Mouse (Mus musculus) megakaryocyte, embryonic 14.5 days (primary cell): ENCODE data around the gene Fam111a.

Experiments
- FLI1 ChIP-seq: IDR thresholded peaks from 2 replicates; pipeline ENCODE4 v1.6.1; 2012; ENCODE audit warnings: low read length, inconsistent platforms, mixed read lengths
- GATA1 ChIP-seq: IDR thresholded peaks from 3 replicates; pipeline ENCODE4 v1.6.1; 2012; ENCODE audit warnings: mixed read lengths, low read length, inconsistent platforms, borderline replicate concordance

DNA sequence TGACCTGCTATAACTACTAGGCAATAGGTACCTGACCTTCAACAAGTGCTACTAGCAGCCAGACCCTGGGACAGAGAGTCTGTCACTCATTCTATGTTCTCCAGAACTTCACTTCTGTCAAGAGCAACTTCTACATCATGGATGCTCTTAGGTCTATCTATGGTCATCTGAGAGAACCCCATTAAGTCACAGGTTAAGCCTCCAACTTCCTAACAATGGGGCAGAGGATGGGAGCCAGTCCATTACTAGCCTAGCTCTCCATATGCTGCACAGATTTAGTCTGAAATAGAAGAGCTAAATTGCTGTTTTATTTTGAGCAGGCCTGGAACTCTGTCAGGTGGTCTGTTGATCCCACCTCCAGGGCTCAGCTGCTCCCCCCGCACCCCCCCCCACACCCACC lies 46.6 kb upstream of the Fam111a start:
- no peak for TF ChIP-seq GATA1
- no peak for TF ChIP-seq FLI1
